Mouse (Mus musculus) kidney, adult 2 months (tissue): ENCODE measurements at regions not wholly inside any gene's neighbourhood (a gene's known extent, or its start where the extent isn't known, plus 50 kb on each side); places are given as distances from the start of the nearest gene placed in this dataset.

Experiments used
- CTCF ChIP-seq: fragments of 200-500 bp; conservative IDR thresholded peaks from 2 replicates; pipeline ENCODE4 v1.5.1; 2011; ENCODE audit warnings: low read depth, mild to moderate bottlenecking, control low read depth, low read length, moderate library complexity, mixed read lengths; ENCODE audit not compliant: insufficient read depth, insufficient read length
- POLR2A ChIP-seq: fragments of 200-500 bp; IDR thresholded peaks from one replicate; pipeline ENCODE4 v1.6.1; 2011; ENCODE audit warnings: low read depth, low read length, control low read depth

DNA sequence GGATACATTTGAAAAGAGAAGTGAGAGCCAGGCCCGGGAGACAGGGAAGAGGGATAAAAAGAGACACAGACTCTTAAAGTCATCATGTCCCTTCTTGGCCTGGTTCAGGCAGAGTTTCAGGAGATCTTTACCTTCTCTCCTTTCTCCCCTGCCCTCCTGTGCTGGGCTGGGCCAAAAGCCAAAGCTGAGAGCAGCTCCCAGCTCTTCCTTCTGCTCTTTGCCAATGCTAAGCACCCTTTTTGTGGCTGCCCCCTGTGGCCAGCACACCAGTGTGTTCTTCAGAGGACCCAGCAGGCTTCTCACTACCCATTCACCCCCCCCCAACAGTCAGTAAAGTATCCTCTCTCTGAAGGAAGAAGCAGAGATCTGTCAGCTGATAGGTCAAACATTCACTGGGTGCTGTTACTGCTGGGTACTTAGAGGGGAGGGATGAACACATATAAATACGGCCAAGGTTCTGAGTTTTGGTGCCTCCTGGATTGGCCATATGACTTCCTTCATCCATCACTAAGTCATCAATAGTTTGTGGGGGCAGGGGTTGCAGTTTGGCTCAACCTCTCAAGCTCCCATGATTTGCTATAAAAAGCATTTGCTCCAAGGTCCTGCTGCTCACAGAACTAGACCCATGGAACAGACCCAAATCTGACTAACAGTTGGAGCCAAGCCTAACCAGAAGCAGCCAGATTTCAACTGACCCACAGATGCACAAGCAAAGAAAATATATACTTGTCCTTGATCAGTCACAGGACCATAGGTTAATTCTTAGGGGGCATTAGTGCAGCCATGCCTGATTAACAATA is 87.7 kb upstream of the Spdye4c start:
- TF ChIP-seq CTCF (no peak), POLR2A (no peak)
